Mouse (Mus musculus) mouse trophoblast stem cell (cell line): ENCODE data around the gene Zfp982.
"Not testable (repeated sequence)": the region's sequence is repeated elsewhere in the genome, so short reads cannot be mapped to it uniquely, and the experiment has no call there.

Experiments used
- in situ Hi-C, 2 experiments: fragments of 300-500 bp; cut with MseI, MboI; formaldehyde crosslinking; loops; 2 replicates in 1 of 2; 3 replicates in 1 of 2; pipeline ENCODE4 v1.15.1; 2025

The Zfp982 gene

GRCm38 (mm10) chr4:147558011-147558410, 65.8 kb downstream of the Zfp982 start:
- in situ Hi-C loops: not testable (repeated sequence)

DNA sequence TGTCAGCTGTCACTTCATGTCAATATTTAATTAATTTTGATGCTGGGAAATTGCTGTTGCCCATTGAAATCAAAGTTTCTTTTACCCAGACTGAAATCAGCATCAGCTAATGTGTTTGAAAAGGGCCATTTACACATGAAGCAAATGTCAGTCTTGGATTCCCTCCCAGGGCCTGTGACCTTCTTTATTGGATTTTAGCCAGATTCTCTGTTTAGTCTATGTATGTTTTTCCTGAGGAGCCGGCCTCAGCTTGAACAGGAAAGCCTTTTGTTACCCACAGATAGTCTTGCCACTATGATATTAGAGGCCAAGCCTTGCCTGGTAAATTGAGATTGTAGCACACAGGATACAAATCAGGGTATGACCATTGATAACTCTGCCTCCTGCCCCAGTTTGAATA, 66.9 kb downstream of the Zfp982 start:
- in situ Hi-C loops: not testable (repeated sequence)
